Mouse (Mus musculus): Measurements from ENCODE around the gene Zg16.

DNA sequence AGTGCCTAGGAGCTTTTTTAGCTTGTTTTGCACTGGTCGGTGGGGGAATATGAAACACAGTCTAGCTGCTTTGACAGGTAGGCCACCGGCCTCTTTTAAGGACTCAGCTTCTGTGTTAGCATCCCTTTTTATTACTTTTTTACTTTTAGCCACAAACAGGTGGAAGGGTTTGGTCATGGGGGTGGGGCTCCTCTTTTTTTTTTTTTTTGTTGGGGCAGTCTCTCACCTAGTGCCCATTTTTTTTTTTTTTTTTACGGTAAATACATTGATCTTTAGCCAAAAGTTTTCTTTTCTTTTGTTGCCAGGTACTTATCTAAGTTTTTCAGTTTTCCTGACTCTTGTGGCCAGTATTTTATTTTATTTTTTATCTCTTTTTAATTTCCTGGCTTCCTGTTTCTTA lies 955 bp upstream of the Zg16 start:
- TF ChIP-seq CTCF (IDR thresholded peaks at IDR 0.05) (no peak), EP300 (IDR thresholded peaks at IDR 0.05) (no peak)
